Mouse (Mus musculus) lung, postnatal 4 days (tissue): ENCODE data around the gene Kcnq4.
A peak's percentile ranks its signal among the peaks of the same experiment; 100 is the strongest.

ENCODE experiments used
- DNase-seq, 2 experiments: peaks; one replicate each; pipeline ENCODE4 v3.0.0; 2021

The Kcnq4 gene

DNA sequence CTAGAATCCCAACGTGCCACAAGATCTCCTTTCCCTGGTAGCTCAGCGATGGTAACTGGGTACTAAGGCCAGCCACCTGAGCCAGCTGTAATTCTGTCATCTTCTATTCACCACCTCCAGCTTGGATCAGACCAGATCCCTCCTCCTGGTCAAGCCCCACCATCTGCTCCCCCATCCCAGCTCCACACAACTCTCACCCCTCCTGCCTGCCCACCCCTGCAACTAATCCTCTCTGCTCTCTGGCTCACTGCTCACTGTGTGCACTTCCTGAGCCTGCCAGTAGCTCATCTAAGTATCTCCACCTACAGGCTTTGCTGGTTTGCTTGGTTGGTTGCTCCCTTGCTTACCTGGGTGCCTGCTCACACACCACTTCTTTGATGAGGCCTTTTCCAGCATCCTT, 26.8 kb downstream of the Kcnq4 start:
- no peak for DNase-seq

DNA sequence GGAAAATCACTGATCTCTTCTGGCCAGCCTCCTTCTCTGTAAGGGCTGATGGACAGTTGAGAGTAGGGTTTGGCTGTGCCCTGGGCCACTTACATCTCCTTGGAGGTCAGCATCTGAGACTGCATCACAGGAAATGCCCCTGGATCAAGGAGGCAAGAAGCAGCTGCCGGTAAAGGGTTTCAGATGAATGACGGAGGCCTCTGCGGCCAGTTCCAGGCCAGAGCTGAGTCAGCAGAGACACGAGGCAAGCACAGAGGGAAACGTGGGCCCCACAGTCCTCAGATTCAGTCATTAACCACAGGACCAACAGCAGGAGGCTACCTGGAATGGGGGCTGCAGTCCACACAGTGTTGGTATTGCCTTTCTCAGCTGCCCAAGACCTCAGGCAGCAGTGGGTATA, 29.3 kb downstream of the Kcnq4 start:
- DNase-seq = no peak

GRCm38 (mm10) chr4:120717591-120717990, 30.8 kb downstream of the Kcnq4 start:
- DNase-seq = no peak

DNA sequence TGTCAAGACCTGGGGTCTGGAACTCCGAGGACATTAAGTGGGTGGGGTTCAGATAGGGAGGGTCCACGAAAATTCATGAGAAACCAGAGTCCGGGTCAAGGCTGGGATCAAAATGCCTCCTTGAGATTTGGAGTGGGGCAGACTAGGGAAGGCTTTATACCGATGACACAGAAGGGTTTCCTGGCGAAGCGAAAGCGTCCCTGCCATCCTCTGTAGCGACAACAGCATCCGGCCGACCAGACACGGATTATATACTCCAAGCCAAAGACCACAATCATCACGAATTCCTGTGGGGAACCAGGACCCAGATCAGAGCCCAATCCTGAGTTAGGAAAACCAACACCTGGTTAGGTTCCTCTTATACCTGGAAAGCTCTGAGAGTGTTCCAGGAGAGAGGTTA, 31.6 kb downstream of the Kcnq4 start:
- DNase-seq = no peak

- peak; percentile 55 to 64 for DNase-seq
These were observed 32.3 kb downstream of the Kcnq4 start for GRCm38 (mm10) chr4:120716141-120716571.

- DNase-seq = no peak
These were observed 34.4 kb downstream of the Kcnq4 start for GRCm38 (mm10) chr4:120713856-120714497.

DNA sequence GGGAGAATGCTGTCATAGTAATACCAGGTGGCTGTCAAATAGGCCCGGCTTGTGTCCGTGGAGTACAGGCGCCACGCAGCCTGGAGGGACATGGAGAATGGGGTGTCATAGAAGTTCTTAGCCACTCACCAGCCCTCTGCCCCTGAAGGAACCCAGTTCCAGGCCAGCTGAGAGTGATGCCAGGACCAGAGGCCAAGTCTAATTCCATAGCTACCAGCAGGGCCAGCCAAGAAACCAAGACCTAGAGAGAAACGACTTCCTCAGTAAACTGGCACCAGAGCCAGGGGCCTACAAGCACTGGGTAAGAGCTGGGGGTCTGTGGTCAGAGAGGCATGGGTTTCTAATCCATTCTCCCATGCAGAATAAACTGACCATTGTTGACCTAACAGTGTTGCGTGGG, 35.4 kb downstream of the Kcnq4 start:
- no peak for DNase-seq

- no peak for DNase-seq
These were observed 36.2 kb downstream of the Kcnq4 start for GRCm38 (mm10) chr4:120712236-120712635.

GRCm38 (mm10) chr4:120702511-120702910, 45.9 kb downstream of the Kcnq4 start:
- no peak for DNase-seq

DNA sequence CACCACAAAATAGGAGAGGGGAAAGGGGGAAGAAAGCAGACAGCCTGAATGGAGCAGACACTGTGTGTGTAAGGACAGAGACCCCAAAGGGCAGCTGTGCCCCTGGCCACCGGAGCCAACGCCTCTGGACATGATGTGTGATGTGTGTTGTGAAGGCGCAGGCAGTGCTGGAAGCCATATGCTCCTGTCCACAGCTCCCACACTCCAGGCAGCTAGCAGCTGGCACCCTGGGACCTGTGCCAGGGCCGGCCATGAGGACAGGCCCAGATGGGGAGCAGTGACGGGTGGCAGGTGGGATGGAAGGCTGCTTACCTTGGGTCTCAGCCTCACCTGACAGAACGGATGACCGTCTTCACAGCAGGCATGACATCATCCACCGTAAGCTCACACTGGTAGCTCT, 46.4 kb downstream of the Kcnq4 start:
- peak in 1 of 2 experiments; percentile 25 for DNase-seq

- DNase-seq = peak in 1 of 2 experiments; percentile 38
These were observed 47.2 kb downstream of the Kcnq4 start for GRCm38 (mm10) chr4:120701180-120701579.

DNA sequence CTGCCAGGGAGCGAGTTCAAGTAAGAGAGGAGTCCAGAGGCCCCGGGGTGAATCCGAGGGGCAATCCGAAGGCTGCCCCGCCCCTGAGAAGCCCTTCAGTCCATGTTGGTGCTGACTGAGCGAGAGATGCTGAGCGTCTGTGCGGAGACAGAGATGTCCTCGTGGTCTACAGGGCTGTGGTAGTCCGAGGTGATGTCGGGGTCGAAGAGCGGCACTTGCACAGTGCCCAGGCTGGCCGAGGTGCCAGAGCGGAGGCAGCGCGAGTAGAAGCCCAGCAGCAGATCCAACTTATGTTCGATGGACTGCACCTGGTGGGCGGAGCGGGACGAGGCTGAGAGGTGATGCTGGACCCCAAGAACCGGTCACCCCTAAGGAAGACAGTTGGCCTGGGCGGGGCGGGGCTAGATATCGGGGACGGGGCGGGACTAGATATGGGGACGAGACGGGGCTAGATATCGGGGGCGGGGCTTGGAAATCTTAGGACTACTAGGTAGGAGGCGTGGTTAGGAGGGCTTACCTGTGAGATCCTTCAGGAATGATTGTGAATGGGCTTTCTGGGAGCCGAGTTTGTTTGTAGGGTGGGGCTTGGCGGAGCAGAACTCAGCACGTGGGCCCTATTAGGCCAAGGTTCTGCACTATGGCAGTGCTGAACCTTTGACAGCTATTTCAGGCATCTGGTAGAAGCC, 50.5 kb downstream of the Kcnq4 start:
- peak in 1 of 2 experiments; percentile 21 for DNase-seq

GRCm38 (mm10) chr4:120697353-120697752, 51.1 kb downstream of the Kcnq4 start:
- peak in 1 of 2 experiments; percentile 19 for DNase-seq

- peak; percentile 55 to 65 for DNase-seq
These were observed 55.7 kb downstream of the Kcnq4 start for GRCm38 (mm10) chr4:120692717-120693116.

DNA sequence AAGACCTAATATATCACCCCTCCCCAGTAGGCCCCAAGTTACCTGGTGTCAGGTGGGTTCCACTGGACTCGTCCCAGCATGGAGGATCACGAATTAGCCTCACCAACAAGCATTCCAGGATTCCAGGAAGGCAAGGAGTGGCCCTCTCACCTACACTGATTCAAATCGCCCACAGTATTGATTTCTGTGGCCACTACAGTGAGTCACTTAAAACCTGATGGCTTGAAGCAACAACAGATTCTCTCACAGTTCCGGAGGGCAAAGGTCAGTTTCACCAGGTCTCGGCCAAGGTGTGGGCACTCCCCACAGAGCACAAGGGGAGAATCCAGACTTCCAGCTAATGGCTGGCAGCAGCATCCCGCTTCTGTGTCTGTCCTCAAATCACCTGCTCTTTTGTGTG, 59.1 kb downstream of the Kcnq4 start:
- DNase-seq = no peak

GRCm38 (mm10) chr4:120687282-120687681, 61.1 kb downstream of the Kcnq4 start:
- DNase-seq = peak in 1 of 2 experiments; percentile 23

DNA sequence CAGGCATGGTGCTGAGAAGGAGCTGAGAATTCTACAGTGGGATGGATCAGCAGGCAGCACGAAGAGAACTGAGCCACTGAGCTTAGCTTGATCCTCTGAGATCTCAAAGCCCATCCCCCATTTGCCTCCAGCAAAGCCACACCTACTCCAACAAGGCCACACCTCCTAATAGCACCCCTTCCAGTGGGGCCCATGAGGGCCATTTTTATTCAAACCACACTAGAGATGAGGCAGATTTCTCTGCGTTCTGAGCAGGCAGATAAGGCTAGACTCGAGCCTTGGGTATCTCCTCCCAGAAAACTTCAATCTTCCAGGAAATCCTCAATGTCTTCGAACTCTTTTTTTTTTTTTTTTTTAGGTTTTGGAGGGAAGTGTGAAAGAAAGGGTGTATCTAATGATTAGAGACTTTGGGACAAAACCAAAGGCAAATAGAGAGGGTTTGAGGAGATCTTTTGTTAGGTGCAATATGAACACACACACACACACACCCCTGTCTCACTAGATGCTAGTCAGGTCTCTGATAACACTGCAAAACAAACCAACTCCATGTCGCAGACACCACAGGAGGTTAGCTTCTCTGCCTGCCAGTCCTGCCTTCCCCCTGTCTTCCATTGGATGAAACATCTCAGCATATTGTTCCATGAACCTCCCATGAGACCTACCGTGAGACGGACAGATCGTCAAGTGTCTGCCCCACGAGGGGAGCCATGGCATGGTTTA, 65.0 kb downstream of the Kcnq4 start:
- DNase-seq = no peak

DNA sequence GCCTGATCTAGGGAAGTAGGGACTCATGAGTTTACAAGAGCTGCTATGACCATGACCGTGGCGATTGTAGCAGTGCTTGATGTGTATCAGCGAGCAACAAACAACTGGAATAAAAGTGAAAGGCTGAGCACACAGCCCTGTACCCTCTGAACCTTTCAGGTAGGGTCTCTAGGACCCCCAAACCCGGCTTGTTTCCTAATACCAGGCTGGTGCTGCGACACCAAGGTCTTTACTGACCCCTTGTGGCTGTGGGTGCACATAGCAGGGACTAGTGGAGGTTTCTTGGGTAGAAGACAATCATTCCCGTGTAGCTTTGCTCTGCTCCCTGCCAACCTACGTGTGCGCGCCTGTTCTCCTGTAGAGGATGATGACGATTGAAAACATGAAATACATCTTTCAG, 66.2 kb downstream of the Kcnq4 start:
- peak in 1 of 2 experiments; percentile 46 for DNase-seq

DNA sequence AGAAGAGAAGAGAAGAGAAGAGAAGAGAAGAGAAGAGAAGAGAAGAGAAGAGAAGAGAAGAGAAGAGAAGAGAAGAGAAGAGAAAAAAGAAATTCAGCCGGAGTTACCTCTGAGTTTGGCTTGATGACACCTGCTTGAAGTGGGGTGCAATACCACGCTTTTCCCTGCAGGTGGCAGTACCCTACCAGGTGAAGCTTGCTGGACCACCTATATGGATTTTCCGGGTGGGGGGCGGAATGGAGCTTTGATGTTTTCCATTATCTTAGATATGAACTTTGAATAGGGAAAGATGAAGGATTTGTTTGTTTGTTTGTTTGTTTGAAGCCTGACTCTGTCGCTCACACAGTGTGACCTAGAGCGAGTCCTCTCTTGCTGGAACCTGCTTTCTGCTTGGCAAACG, 67.5 kb downstream of the Kcnq4 start:
- peak in 1 of 2 experiments; percentile 47 for DNase-seq

DNA sequence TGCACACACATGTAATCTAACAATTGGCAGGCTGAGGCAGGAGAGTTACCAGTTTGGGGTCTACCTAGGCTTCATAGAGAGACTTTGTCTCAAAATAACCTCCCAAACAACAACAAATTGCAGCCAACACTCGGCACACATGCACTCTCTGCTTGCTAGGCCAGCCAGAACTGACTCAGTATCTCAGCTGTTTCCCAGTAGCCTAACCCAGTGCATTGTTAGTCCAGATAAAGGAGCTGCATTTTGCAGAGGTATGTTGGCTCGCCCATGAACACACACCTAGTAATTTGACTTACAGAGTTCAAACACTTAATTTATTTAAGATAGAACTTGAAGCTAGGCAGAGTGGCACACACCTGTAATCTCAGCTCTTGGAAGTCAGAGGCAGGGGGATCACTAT, 72.8 kb downstream of the Kcnq4 start:
- no peak for DNase-seq

DNA sequence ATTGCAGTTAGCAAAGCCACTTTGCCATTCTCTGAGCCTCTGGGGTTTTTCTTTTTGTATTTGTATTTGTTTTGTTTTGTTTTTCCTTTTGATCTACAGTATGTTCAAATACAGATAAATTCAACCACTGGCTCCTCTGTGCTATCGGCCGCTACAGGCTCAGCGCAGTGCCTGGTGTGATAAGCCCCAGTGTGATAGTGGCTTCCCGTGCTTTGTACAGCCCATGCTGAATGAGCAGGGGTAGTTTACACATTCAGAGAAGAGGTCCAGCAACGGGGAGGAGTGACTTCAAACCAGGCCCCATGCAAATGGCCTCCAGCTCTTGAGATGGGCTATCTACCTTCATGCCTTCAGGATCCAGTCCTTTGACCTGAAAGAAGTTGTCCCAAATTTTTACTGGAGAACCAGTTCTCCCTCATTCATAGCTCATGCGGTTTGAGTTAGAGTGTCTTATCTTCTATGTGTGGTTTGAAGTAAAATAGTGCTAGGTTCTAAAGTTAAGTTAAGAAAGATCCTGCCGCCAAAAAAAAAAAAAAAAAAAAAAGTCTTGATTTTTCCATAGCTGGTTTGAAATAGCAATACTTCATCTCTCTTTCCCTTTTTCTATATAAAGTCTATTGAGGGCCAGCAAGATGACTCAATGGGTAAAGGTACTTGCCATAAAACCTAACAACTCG, 73.5 kb downstream of the Kcnq4 start:
- DNase-seq = no peak

DNA sequence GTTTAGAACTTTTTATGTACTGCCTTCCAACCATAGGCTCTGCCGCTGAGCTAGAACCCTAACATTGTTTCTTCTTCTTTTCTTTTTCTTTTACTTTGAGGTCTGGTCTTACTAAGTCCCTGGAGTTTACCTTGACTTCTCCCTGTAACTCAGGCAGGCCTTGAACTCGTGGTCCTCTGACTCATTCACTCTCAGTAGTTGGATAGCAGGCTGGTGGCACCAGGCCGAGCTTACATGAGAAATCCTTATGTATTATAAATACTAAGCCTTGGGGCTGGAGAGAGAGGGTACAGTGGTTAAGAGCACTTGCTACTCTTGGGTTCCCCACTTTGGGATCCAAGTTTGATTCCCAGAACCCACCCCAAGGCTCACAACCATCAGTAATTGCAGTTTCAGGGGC, 74.8 kb downstream of the Kcnq4 start:
- no peak for DNase-seq

- no peak for DNase-seq
These were observed 77.4 kb downstream of the Kcnq4 start for GRCm38 (mm10) chr4:120671046-120671445.
